Mouse (Mus musculus) hindbrain, embryonic 15.5 days (tissue): ENCODE results near the gene Fhl3. TPM values are rescaled to one million over a fixed set of nuclear protein-coding genes. Genes with fewer than 3 reads are reported as not detected.
A peak's percentile ranks its signal among the peaks of the same experiment; 100 is the strongest.

Source experiments
- ATAC-seq: fragments of 200-750 bp; cut with Nextera tagmentation; 2 replicates; pipeline ENCODE4 v1.8.0; 2017; ENCODE audit warnings: low read depth, moderate number of reproducible peaks, moderate TSS enrichment; ENCODE audit not compliant: low FRiP score
- H3K27ac ChIP-seq: fragments of 300-500 bp; sonication (generic); replicated peaks from 2 replicates; pipeline ENCODE4 v1.5.1; 2015; ENCODE audit warnings: mild to moderate bottlenecking, inconsistent platforms
- H3K27me3 ChIP-seq: fragments of 300-500 bp; sonication (generic); 2 replicates; pipeline ENCODE4 v1.6.1; 2015; ENCODE audit warnings: control low read depth, inconsistent platforms
- H3K36me3 ChIP-seq: fragments of 300-500 bp; sonication (generic); 2 replicates; pipeline ENCODE4 v1.6.1; 2015; ENCODE audit warnings: control low read depth, inconsistent platforms
- H3K4me1 ChIP-seq: fragments of 300-500 bp; sonication (generic); replicated peaks from 2 replicates; pipeline ENCODE4 v1.6.1; 2015; ENCODE audit warnings: control low read depth, inconsistent platforms
- H3K4me2 ChIP-seq: fragments of 300-500 bp; sonication (generic); 2 replicates; pipeline ENCODE4 v1.6.1; 2015; ENCODE audit warnings: moderate library complexity, mild to moderate bottlenecking, inconsistent platforms
- H3K4me3 ChIP-seq: fragments of 300-500 bp; sonication (generic); 2 replicates; pipeline ENCODE4 v1.5.1; 2015; ENCODE audit warnings: mild to moderate bottlenecking, inconsistent platforms
- H3K9ac ChIP-seq: fragments of 300-500 bp; sonication (generic); 2 replicates; pipeline ENCODE4 v1.6.1; 2015; ENCODE audit warnings: inconsistent platforms
- H3K9me3 ChIP-seq: fragments of 300-500 bp; sonication (generic); 2 replicates; pipeline ENCODE4 v1.6.1; 2016; ENCODE audit warnings: control low read depth, inconsistent platforms
- WGBS: fragments of 180-500 bp; shearing (Covaris S2); methylation state at CpG from one replicate; pipeline ENCODE4 v1.1.7; 2015; 5-methylcytosine and 5-hydroxymethylcytosine counted together
- polyA plus RNA-seq: library from polyadenylated mRNA; unstranded; fragments of >200 nt; fragmentation: Nextera tagmentation; extraction: Ambion mirVana; gene quantifications from 2 replicates; pipeline ENCODE4 v1.2.1, GENCODE M21; 2015

Fhl3 gene
- polyA plus RNA-seq, 1 experiment from 2014 or later: 1.6 TPM

DNA sequence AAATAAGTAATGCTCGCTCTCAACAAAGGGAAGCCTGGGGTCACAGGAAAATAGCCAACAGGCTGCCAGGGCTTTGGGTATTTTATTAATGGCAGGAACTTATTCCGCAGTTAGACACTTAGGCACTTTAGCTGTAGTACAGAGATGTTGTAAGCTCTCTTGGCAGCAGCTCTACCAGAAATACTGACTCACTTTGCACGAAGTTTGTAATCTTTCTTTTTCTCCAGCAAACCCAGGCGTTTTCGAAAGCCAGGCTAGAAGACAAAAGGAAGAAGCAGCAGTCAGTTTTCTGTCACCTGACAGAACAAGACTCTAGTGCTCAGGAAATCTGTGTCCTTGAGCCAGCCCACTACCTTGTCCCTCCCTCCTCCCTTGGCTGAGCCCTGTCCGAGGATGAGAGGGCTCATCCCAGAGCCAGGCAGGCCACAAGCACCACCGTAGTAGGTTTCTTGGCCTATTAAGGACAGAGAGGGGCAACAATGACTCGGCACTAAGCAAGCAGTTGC lies 14.6 kb upstream of the Fhl3 start:
- H3K36me3 ChIP-seq: peaks cover 39% of the 10 kb centered on the region
- no peak overlapping the region for H3K9ac ChIP-seq
- WGBS: 88% methylated on average over 8 of the region's 8 CpGs

GRCm38 (mm10) chr4:124691455-124691854 lies 9.0 kb upstream of the Fhl3 start:
- Histone ChIP-seq H3K36me3 (no peaks in the 10 kb centered on the region), H3K9ac (no peak overlapping the region), H3K27ac (no peak overlapping the region), H3K9me3 (no peaks in the 10 kb centered on the region), H3K4me3 (no peak overlapping the region), H3K4me2 (no peak overlapping the region), H3K4me1 (peaks cover 22% of the 10 kb centered on the region), H3K27me3 (peaks cover 15% of the 10 kb centered on the region)
- no peak for ATAC-seq
- WGBS: 86% methylated on average over 8 of the region's 8 CpGs

More for the DNA sequence above, 14.6 kb upstream of the Fhl3 start:
- Histone ChIP-seq H3K4me2 (no peak overlapping the region), H3K4me1 (no peaks in the 10 kb centered on the region), H3K4me3 (no peak overlapping the region), H3K27ac (no peak overlapping the region), H3K9me3 (no peaks in the 10 kb centered on the region), H3K27me3 (no peaks in the 10 kb centered on the region)
- no peak for ATAC-seq

DNA sequence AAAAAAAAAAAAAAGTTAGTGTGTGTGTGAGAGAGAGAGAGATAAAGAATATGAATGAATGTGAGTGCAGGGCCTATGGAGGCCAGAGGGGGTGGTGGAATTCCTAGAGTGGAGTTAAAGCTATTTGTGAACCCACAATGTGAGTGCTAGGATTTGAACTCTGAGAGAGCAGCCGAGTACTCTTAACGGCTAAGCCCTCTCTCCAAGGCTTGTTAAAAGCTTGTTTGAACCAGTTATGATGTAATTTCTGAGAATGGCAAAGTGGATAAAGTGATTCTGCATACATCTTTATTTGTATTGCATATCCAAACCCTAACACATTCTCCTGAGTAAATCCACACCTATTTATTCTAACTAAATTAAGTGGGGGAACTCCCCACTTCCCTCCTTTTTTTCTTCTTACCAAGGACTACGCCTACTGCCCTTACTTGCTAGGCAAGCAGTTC lies 8.1 kb upstream of the Fhl3 start:
- H3K27me3 ChIP-seq: peaks cover 20% of the 10 kb centered on the region
- peak overlapping the region; percentile 83 for H3K9ac ChIP-seq
- peak overlapping the region; percentile 73 for H3K4me2 ChIP-seq
- no peak overlapping the region for H3K27ac ChIP-seq
- no peaks in the 10 kb centered on the region for H3K36me3 ChIP-seq
- H3K4me3 ChIP-seq: peak overlapping the region; percentile 76
- H3K4me1 ChIP-seq: peaks cover 22% of the 10 kb centered on the region
- ATAC-seq: no peak
- 82% methylated on average over 3 of the region's 3 CpGs for WGBS
- H3K9me3 ChIP-seq: no peaks in the 10 kb centered on the region

DNA sequence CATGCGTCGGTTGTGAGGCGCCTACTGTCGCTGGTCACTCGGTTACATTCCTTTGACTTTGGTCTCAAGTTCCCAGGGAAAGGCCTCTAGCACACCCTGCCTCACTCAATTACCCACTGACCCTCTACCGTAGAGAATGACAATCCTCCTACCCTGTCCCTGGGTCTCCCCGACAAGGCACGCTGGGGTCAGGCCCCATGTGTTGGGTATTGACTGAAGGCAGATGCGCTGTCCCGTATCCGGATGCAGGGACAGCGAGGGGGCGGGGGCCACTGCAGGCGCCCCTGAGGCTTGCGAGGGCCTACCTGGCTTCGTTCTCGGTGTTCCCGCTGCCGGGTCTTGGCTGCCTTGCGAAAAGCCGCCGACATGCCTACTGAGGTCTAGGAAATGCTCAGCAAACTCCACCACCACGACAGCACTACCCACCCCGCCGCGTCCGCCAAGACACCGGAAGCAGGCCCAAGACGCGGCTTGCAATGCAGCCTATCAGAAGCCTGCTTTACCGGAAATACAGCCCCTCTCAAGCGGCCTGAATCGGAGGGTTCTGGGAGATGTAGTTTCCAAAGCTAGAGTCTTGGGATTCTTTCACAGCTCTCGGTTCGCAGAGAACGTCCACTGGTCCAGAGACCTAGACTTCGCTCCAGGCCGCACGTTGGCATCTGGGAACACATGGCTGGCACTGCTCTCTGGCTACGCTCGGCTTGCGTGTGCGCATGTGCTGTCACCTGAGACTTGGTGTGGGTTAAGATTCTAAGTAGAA lies 7.2 kb upstream of the Fhl3 start, which contains the start of gene Utp11:
Gene Utp11 (minus strand): TSS at position 466 of the 760 bp plus-strand sequence.
- Histone ChIP-seq H3K4me3 (peak within 1 kb of the TSS; percentile 76), H3K4me1 (peaks cover 22% of the 10 kb centered on the region), H3K9ac (peak within 1 kb of the TSS; percentile 83), H3K9me3 (no peaks in the 10 kb centered on the region), H3K27me3 (peaks cover 20% of the 10 kb centered on the region), H3K36me3 (no peaks in the 10 kb centered on the region), H3K4me2 (peak within 1 kb of the TSS; percentile 73), H3K27ac (peak within 1 kb of the TSS; percentile 75)
- peak; percentile 98 for ATAC-seq
- 2% methylated on average over 43 of the region's 43 CpGs for whole genome bisulfite sequencing

DNA sequence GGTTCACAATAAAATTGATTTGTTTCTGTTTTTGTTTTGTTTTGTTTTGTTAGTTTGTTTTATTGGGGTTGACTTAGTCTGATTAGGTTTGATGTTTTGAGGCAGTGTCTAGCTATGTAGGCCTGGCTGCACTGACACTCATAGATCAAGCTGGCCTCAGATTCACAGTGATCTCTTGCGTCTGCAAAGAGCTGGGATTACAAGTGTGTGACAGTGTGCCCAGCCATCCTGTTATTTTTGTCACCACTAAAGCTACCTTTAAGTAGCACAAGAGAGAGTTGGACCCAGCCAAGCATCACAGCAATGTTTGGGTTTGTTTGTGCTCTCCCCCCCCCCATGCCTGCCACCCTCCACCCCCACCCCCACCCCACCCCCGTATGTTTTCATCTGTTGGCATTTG lies 5.9 kb upstream of the Fhl3 start:
- no peak overlapping the region for H3K4me3 ChIP-seq
- 89% methylated on average over 2 of the region's 2 CpGs for WGBS
- H3K4me1 ChIP-seq: peaks cover 22% of the 10 kb centered on the region
- H3K36me3 ChIP-seq: no peaks in the 10 kb centered on the region
- no peak overlapping the region for H3K4me2 ChIP-seq
- no peaks in the 10 kb centered on the region for H3K9me3 ChIP-seq
- H3K9ac ChIP-seq: no peak overlapping the region
- ATAC-seq: no peak
- H3K27me3 ChIP-seq: peaks cover 28% of the 10 kb centered on the region
- no peak overlapping the region for H3K27ac ChIP-seq

- Histone ChIP-seq H3K9me3 (no peaks in the 10 kb centered on the region), H3K36me3 (no peaks in the 10 kb centered on the region), H3K27me3 (peaks cover 33% of the 10 kb centered on the region), H3K27ac (no peak overlapping the region), H3K4me3 (no peak overlapping the region), H3K9ac (no peak overlapping the region), H3K4me2 (no peak overlapping the region), H3K4me1 (peaks cover 34% of the 10 kb centered on the region)
- 19% methylated on average over 18 of the region's 18 CpGs for WGBS
- ATAC-seq: no peak
These were observed 4.5 kb upstream of the Fhl3 start for GRCm38 (mm10) chr4:124695786-124696516.

DNA sequence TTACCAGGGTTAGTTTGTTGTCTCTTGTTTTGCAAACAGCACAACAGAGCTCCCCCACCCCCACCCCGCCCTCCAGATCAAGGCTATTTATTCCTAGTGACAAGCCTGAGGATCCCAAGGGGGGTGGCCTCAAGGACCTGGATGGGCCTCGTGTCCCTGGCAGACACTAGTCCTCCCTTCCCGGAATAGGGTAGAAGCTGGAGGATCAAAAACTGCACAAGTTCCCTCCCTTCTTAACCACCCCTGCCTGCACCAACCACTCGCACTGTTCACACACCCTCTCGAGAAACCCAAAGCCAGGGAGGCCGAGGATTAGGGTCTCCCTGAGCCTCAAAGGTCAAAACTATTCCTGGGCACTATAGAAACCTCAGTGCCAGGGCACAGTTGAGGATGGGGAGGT lies 710 bp upstream of the Fhl3 start:
- peaks cover 35% of the 10 kb centered on the region for H3K27me3 ChIP-seq
- no peak overlapping the region for H3K27ac ChIP-seq
- peak overlapping the region; percentile 59 for H3K4me3 ChIP-seq
- no peaks in the 10 kb centered on the region for H3K36me3 ChIP-seq
- peaks cover 32% of the 10 kb centered on the region for H3K4me1 ChIP-seq
- H3K9me3 ChIP-seq: no peaks in the 10 kb centered on the region
- WGBS: 14% methylated on average over 6 of the region's 6 CpGs
- no peak for ATAC-seq
- no peak overlapping the region for H3K9ac ChIP-seq
- H3K4me2 ChIP-seq: peak overlapping the region; percentile 97

GRCm38 (mm10) chr4:124701052-124701845 lies 748 bp downstream of the Fhl3 start:
- Histone ChIP-seq H3K27me3 (peaks cover 22% of the 10 kb centered on the region), H3K27ac (no peak overlapping the region), H3K9me3 (no peaks in the 10 kb centered on the region), H3K9ac (peak overlapping the region; percentile 52), H3K4me1 (peaks cover 39% of the 10 kb centered on the region), H3K4me3 (peak overlapping the region; percentile 59), H3K36me3 (no peaks in the 10 kb centered on the region), H3K4me2 (peak overlapping the region; percentile 97)
- 6% methylated on average over 22 of the region's 22 CpGs for WGBS
- peak; percentile 30 for ATAC-seq

DNA sequence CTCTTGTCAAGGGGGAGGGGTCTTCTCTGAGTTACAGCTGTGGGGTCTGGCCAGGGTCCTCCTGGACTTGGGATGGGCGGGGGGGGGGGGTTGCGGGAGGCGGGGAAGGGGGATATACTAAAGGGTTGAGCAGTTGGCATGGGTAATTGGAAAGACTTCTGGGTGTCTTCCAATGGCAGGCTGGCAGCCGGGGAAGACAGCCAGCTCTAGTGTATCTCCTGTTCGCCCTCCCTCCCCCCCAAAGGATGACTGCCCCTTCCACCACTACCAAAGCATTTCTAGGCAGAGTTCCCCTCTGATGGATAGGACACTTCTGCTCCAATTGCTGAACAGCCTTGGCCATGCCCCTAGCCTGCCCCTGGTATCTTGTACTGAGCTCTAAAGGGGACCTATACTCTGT lies 1.4 kb downstream of the Fhl3 start:
- Histone ChIP-seq H3K9me3 (no peaks in the 10 kb centered on the region), H3K4me3 (no peak overlapping the region), H3K4me1 (peaks cover 39% of the 10 kb centered on the region), H3K27me3 (peaks cover 18% of the 10 kb centered on the region), H3K9ac (no peak overlapping the region), H3K36me3 (no peaks in the 10 kb centered on the region), H3K4me2 (peak overlapping the region; percentile 97), H3K27ac (no peak overlapping the region; the same call in 1 of the 2 replicates)
- 0 out of 2 replicates have a peak, but pooled peaks have one; percentile 25 for ATAC-seq
- WGBS: 59% methylated on average over 2 of the region's 5 CpGs

GRCm38 (mm10) chr4:124703406-124703805 lies 2.9 kb downstream of the Fhl3 start:
- no peak overlapping the region for H3K27ac ChIP-seq
- H3K9ac ChIP-seq: no peak overlapping the region
- no peaks in the 10 kb centered on the region for H3K9me3 ChIP-seq
- 50% methylated on average over 2 of the region's 2 CpGs for WGBS
- peaks cover 16% of the 10 kb centered on the region for H3K27me3 ChIP-seq
- peaks cover 40% of the 10 kb centered on the region for H3K4me1 ChIP-seq
- no peaks in the 10 kb centered on the region for H3K36me3 ChIP-seq
- H3K4me3 ChIP-seq: no peak overlapping the region
- no peak overlapping the region for H3K4me2 ChIP-seq
- ATAC-seq: no peak

- H3K9me3 ChIP-seq: no peaks in the 10 kb centered on the region
- WGBS: 9% methylated on average over 6 of the region's 6 CpGs
- no peaks in the 10 kb centered on the region for H3K36me3 ChIP-seq
- H3K9ac ChIP-seq: no peak overlapping the region
- peak overlapping the region; percentile 15; the same call in 1 of the 2 replicates for H3K4me2 ChIP-seq
- H3K4me3 ChIP-seq: no peak overlapping the region
- peaks cover 15% of the 10 kb centered on the region for H3K27me3 ChIP-seq
- ATAC-seq: no peak
- H3K4me1 ChIP-seq: peaks cover 47% of the 10 kb centered on the region
- H3K27ac ChIP-seq: peak overlapping the region; percentile 71
These were observed 3.6 kb downstream of the Fhl3 start for GRCm38 (mm10) chr4:124703881-124704796.
